Mouse (Mus musculus) heart, embryonic 10.5 days (tissue): ENCODE measurements around the gene Tprn. TPM values are rescaled to one million over a fixed set of nuclear protein-coding genes. Genes with fewer than 3 reads are reported as not detected.

Experiments
- DNase-seq: peaks from one replicate; pipeline ENCODE4 v3.0.0-alpha.2; 2017; ENCODE audit warnings: low spot score
- H3K27ac ChIP-seq: fragments of 300-500 bp; sonication (generic); 2 replicates; pipeline ENCODE4 v1.5.1; 2016; ENCODE audit warnings: mild to moderate bottlenecking
- H3K27me3 ChIP-seq: fragments of 300-500 bp; sonication (generic); 2 replicates; pipeline ENCODE4 v1.6.1; 2016; ENCODE audit warnings: mild to moderate bottlenecking; ENCODE audit not compliant: poor library complexity, insufficient read depth, severe bottlenecking
- H3K36me3 ChIP-seq: fragments of 300-500 bp; sonication (generic); 2 replicates; pipeline ENCODE4 v1.6.1; 2016; ENCODE audit warnings: mild to moderate bottlenecking, moderate library complexity
- H3K4me1 ChIP-seq: fragments of 300-500 bp; sonication (generic); 2 replicates; pipeline ENCODE4 v1.6.1; 2016; ENCODE audit warnings: mild to moderate bottlenecking
- H3K4me3 ChIP-seq: fragments of 300-500 bp; sonication (generic); 2 replicates; pipeline ENCODE4 v1.5.1; 2016; ENCODE audit warnings: mild to moderate bottlenecking, moderate library complexity
- H3K9me3 ChIP-seq: fragments of 300-500 bp; sonication (generic); 2 replicates; pipeline ENCODE4 v1.6.1; 2016; ENCODE audit warnings: mild to moderate bottlenecking, moderate library complexity
- WGBS: fragments of 180-500 bp; shearing (Covaris S2); methylation state at CpG from one replicate; pipeline ENCODE4 v1.1.7; 2016; 5-methylcytosine and 5-hydroxymethylcytosine counted together
- polyA plus RNA-seq: library from polyadenylated mRNA; unstranded; fragments of >200 nt; fragmentation: Nextera tagmentation; extraction: Ambion mirVana; gene quantifications from 2 replicates; pipeline ENCODE4 v1.2.1, GENCODE M21; 2016

The Tprn gene
- polyA plus RNA-seq, 1 experiment from 2014 or later: 6.4 TPM

DNA sequence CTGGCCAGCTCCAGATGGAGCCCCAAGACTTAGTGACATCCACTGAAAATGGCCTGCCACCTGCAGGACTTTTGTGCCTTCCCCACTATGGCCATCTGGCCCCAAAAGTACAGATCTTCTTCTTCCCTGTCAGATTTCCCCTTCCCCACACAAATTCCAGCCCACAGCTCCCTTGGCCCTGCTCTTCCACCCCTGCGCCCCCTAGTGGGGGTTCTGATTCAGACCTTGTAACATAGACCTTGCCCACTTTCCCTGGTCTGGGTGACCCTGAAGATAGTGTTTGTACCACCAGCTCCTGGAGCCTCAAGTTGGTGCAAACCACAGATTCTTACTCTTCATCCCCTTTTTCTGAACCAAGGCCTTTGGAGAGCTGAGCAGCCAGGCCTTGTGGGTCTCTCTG is 30.4 kb downstream of the Tprn start:
- WGBS: 0% methylated on average over 1 of the region's 1 CpGs
- H3K4me3 ChIP-seq: no peak overlapping the region
- DNase-seq: no peak
- H3K9me3 ChIP-seq: no peaks in the 10 kb centered on the region
- H3K27ac ChIP-seq: no peak overlapping the region
- peaks cover 28% of the 10 kb centered on the region for H3K4me1 ChIP-seq
- H3K36me3 ChIP-seq: no peaks in the 10 kb centered on the region
- H3K27me3 ChIP-seq: peaks cover 100% of the 10 kb centered on the region

DNA sequence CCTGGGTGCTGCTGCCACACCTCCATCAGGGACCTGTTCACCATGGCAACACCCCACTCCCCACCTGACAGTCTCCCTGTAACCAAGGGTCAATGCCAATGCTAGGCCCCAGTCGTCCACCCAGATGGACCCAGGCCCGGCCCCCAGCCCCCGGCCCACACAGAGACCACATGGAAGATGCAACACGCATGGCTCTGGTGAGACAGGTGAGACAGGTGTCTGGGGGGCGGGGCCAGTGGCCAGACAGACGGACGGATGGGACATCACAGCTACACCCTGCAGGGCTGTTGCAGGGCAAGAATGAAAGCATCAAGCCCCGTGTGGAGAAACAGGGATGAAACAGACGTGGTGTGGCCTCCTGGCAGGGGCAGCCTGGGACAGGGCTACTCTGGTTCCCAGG is 31.3 kb downstream of the Tprn start:
- 66% methylated on average over 9 of the region's 9 CpGs for WGBS
- no peak for DNase-seq
- Histone ChIP-seq H3K36me3 (no peaks in the 10 kb centered on the region), H3K27me3 (peaks cover 100% of the 10 kb centered on the region), H3K4me3 (no peak overlapping the region), H3K9me3 (no peaks in the 10 kb centered on the region), H3K4me1 (peaks cover 28% of the 10 kb centered on the region), H3K27ac (no peak overlapping the region)

DNA sequence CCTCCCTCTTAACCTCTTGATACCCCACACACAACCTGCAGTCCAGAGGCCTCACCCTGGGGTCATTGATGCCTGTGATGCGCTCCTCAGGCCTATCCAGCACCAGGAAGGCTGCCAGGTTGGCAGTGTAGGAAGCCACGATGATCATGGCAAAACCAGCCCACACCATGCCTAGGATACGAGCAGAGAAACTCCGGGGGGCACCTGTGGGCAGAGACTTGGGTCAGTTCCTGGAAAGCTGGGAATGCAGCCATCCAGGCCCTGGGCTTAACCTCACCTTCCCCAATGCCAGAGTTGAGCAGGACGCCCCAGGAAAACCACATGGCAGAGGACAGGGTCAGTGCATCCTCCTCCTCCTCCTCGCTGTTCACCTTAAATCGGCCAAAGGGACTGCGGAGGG is 34.7 kb downstream of the Tprn start:
- Histone ChIP-seq H3K27me3 (peaks cover 74% of the 10 kb centered on the region), H3K9me3 (no peaks in the 10 kb centered on the region), H3K4me3 (no peak overlapping the region), H3K27ac (no peak overlapping the region), H3K4me1 (peaks cover 6% of the 10 kb centered on the region), H3K36me3 (no peaks in the 10 kb centered on the region)
- WGBS: 67% methylated on average over 8 of the region's 8 CpGs
- DNase-seq: no peak

DNA sequence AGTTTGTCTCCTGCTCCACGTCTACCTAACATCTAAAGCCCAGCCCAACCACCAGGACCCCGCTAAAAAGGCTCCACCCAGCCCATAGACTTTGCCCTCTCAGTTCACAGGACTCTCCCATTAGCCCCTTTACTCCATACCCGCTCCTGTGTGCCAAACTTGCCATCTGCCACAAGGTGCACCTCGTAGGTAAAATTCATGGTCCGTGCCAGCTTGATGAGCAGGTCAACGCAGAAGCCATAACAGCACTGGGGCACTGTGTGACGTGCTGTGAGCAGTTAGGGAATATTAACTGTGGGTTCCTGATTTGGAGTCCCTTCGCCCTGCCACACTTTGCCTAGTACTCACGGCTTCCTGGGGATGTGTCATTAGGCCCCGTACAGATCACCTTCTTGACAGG is 35.6 kb downstream of the Tprn start:
- Histone ChIP-seq H3K9me3 (no peaks in the 10 kb centered on the region), H3K27ac (no peak overlapping the region), H3K27me3 (peaks cover 70% of the 10 kb centered on the region), H3K36me3 (no peaks in the 10 kb centered on the region), H3K4me3 (no peak overlapping the region), H3K4me1 (no peaks in the 10 kb centered on the region)
- WGBS: 76% methylated on average over 10 of the region's 10 CpGs
- no peak for DNase-seq

DNA sequence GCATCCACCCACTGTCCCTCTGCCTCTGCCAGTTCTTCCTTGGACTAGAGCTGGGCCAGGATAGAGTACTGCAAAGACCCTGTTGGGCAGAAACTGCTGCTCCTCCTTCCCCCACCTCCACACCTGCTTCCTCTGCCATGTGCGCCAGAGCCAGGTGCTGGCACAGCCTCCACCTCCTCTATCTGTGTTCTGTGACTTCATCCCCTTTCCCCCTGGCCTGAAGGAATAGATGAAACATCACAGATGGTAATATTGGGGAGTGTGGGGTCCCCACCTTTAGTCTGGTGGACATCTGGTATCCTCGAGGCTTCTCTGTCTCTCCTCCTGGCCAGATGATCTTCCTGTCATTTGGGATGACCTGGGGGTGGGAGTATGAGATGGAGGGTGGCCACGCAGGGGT is 41.0 kb downstream of the Tprn start:
- H3K4me1 ChIP-seq: peaks cover 9% of the 10 kb centered on the region
- 55% methylated on average over 3 of the region's 3 CpGs for WGBS
- no peak overlapping the region for H3K4me3 ChIP-seq
- DNase-seq: no peak
- peaks cover 70% of the 10 kb centered on the region for H3K27me3 ChIP-seq
- H3K36me3 ChIP-seq: no peaks in the 10 kb centered on the region
- H3K9me3 ChIP-seq: no peaks in the 10 kb centered on the region
- H3K27ac ChIP-seq: no peak overlapping the region

DNA sequence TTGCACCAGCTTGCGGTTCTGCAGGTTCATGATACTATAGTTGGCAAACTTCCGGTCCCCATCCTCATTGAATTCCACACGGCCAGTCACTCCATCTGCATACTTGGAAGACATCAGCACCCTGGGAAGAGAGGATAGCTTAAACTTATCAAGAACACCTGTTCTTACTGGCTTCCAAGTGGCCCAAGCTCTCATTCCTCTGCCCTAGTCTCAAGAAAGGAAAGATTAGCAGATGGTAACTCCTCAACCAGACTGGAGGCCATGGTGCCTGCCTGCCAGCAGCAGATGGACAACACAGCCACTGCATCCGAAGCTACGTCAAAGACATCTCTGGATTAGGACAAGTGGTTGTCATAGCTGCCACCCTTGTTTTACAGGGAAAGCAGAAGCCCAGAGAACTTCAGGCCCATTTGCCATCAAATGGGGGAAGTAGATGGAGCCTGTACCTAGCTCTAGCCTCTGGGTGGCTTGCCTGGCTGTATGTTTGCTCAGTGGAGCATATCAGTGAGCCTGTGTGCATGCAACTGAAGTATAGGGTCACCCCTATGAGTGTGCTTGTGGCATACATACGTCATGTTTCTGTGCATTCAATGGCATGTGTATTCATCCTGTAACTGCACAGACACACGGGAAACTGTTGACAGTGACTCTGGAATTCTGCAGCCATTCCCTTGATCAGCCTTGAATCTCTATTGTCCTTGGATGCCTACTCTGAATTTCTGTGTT is 41.7 kb downstream of the Tprn start:
- Histone ChIP-seq H3K27me3 (peaks cover 70% of the 10 kb centered on the region), H3K27ac (no peak overlapping the region), H3K36me3 (no peaks in the 10 kb centered on the region), H3K4me1 (peaks cover 9% of the 10 kb centered on the region), H3K9me3 (no peaks in the 10 kb centered on the region), H3K4me3 (peak overlapping the region; percentile 60; the same call in 1 of the 2 replicates)
- DNase-seq: no peak
- WGBS: 66% methylated on average over 7 of the region's 7 CpGs

DNA sequence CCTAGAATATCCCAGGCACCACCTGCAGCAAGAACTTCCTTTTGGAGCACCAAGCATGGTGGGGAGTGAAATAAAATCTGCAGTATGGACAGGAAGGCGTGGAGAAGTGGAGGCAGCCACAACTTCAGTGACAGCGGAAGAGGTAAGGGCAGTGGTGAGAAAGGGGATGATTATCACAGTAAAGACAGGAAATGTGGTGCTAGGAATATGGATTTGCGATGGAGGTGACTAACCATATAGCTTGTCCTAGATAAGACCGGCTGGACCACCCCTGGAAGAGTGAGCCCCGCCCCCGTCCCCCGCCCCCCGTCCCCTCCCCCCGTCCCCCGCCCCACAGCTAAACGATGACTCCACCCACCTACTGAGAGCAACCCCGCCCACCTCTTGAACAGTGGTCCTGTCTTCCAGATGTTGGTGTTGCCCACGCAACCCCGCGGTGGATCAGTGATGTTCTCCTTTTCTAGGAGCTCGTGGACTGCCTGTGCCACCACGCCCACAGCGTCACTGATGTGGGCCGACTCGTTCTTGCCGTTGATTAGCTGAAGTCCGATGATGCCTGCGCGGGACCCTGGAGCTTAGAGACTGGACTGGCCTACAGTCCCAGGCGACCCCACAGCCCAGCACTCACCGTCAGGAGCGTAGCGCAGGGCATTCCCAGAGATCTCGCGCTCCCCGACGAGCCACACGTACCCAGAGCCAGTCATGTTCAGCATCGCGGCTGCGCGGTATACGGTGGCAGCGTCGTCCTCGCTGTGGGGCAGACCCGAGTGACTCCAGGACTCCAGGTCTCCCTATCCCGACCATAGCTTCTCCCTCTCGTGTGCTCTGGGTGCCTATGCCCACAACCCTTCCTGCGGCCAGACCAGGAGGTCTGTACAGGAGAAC is 42.5 kb downstream of the Tprn start:
- WGBS: 3% methylated on average over 45 of the region's 45 CpGs
- Histone ChIP-seq H3K27me3 (peaks cover 79% of the 10 kb centered on the region), H3K4me1 (peaks cover 9% of the 10 kb centered on the region)

DNA sequence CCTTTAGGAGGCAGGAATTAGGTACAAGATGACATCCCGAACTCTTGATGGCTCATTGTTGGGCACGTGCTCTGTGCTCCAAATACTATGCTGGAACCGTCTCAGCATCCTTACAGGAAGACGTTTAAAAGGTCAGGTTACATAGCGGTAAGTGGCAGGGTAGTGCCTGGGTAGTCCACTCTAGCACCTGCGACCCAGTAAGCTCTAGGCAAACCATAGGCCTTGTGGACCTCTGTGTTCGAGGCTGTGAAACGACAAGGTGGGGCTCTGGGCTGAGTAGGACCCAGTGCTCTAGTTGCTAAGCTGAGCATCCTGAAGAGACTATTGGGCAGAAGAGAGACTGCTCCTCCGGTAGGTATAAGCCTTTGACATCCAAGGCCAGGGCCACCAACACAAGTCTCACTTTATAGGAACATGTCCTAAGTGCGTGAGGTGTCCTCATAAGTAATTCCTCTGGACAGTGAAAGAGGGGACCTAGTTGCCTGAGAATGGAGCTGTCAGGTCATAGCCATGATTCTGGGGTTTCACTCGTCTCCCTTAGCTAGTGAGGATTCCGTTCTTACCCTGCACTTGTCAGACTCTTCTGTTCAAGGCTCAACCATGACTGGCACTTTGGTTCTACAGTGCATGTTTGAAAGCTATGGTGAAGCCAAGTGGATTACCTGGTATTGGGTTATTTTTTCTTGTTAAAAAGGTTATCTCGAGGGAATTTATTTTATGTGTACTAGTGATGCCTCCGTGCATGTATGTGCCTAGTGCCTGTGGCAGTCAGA is 43.4 kb downstream of the Tprn start:
- peak overlapping the region; percentile 60 for H3K4me3 ChIP-seq
- H3K27ac ChIP-seq: no peak overlapping the region
- H3K27me3 ChIP-seq: peaks cover 87% of the 10 kb centered on the region
- H3K4me1 ChIP-seq: peaks cover 9% of the 10 kb centered on the region
- no peaks in the 10 kb centered on the region for H3K36me3 ChIP-seq
- no peaks in the 10 kb centered on the region for H3K9me3 ChIP-seq
- WGBS: 49% methylated on average over 14 of the region's 14 CpGs
- no peak for DNase-seq

More for the DNA sequence above, 42.5 kb downstream of the Tprn start:
- Histone ChIP-seq H3K27ac (no peak overlapping the region), H3K36me3 (no peaks in the 10 kb centered on the region), H3K9me3 (no peaks in the 10 kb centered on the region), H3K4me3 (peak overlapping the region; percentile 60)
- no peak for DNase-seq

DNA sequence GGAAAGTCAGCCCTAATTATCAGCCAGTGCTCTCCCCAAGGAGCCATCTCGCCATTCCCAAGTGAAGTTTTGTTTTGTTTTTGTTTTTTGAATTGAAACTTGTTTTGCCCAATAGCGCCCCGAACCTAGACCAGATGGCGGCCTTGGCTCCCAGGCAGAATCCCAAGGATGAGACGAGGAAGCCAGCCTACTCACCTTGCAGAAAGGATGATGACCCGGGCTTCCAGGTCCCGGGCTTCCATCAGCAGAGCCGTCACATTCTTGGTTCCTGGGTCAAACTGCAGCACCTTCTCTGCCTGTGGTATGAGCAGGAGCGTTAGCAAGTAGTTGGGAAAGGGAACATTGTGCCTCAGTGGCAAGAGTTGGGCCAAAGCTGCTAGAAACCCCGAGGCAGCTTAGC is 47.8 kb downstream of the Tprn start:
- WGBS: 54% methylated on average over 10 of the region's 10 CpGs

DNA sequence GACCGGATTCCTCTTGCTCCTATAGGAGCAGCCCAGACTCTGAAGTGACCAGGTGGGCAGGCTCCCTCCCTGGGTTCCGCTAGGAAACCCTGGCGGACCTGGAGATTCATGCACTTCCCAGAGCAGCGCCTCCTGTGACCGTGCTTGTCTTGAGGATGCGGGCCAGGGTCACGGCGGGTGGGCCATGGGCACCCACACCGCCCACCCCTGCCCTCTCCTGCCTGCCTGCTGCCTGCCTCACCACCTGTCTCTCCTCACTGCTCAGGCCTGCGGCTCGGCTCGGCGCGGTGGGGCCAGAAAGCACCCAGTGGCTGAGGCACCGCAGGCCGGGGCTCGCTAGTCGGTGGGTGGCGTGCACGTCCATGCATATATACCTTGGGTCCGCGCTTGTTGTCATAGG is 48.6 kb downstream of the Tprn start:
- no peak for DNase-seq
- Histone ChIP-seq H3K36me3 (no peaks in the 10 kb centered on the region), H3K4me1 (0 out of 2 replicates have a peak, but pooled peaks cover 3% of the 10 kb centered on the region), H3K4me3 (0 out of 2 replicates have a peak overlapping the region, but pooled peaks have one; percentile 10), H3K27me3 (peaks cover 100% of the 10 kb centered on the region), H3K27ac (no peak overlapping the region), H3K9me3 (no peaks in the 10 kb centered on the region)
- WGBS: 3% methylated on average over 22 of the region's 22 CpGs

More for the DNA sequence above, 47.8 kb downstream of the Tprn start:
- Histone ChIP-seq H3K9me3 (no peaks in the 10 kb centered on the region), H3K4me1 (peaks cover 6% of the 10 kb centered on the region), H3K27ac (no peak overlapping the region), H3K36me3 (no peaks in the 10 kb centered on the region), H3K27me3 (peaks cover 100% of the 10 kb centered on the region), H3K4me3 (no peak overlapping the region)
- no peak for DNase-seq

DNA sequence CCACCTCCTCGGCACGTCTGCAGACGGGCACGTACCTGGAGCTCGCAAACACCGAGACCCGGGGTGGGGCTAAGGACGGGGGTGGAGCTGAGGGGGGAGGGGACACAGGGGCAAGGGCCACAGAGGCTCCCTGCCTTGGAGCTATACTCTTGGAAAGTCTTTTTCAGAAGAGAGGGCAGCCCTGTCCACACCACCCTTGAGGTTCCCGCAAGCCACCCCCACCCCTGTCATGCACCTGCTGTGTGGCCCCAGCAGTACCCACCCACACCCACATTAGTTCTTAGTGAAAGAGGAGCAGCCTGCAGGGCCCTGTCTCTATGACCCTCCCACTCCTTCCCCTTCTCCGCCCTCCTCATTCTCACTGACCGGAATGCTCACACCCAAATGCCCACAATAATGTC is 49.1 kb downstream of the Tprn start:
- Histone ChIP-seq H3K36me3 (no peaks in the 10 kb centered on the region), H3K9me3 (no peaks in the 10 kb centered on the region), H3K4me3 (no peak overlapping the region), H3K4me1 (0 out of 2 replicates have a peak, but pooled peaks cover 3% of the 10 kb centered on the region), H3K27me3 (peaks cover 100% of the 10 kb centered on the region), H3K27ac (no peak overlapping the region)
- WGBS: 7% methylated on average over 11 of the region's 11 CpGs
- DNase-seq: no peak

DNA sequence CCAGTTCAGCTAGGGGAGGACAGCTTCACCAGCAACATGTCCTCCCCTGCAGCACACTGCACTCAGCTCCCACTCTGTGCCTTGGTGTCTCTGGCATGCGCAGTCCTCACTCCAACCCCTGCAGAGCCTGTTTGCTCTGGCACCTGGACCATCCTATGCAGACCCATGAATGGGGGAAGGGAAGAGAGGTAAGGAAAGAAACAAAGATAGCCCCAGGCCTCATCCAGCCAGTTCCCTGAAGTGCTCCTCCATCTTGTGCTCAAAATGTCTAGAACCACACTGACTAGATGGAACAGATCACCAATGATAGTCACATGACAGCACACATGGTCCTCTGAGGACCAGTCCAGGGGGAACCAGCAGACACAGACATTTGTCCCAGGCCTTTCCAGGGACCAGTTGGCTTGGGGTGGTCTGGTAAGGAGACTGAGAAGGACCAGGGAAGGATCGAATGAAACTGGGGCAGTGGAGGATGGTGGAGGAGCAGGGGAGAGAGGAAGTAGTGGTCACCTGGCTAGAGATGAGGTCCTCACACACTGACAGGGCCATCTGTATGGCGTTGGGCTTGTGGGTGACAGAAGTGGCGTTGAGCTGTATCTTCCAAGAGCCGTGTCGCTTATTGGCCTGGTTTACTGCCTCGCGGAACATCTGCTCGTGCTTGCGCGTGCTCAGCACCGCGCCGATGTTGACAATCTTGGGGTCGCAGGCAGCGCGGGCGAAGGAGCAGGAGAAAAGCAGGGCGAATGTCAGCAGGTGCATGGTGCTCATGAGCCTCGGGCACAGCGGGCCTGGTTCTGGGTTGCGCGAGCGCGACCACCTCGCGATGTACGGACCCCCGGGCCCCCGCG is 55.9 kb downstream of the Tprn start:
- no peak for DNase-seq
- Histone ChIP-seq H3K36me3 (no peaks in the 10 kb centered on the region), H3K4me1 (peaks cover 7% of the 10 kb centered on the region; the same call in 1 of the 2 replicates), H3K9me3 (no peaks in the 10 kb centered on the region), H3K27ac (no peak overlapping the region), H3K27me3 (peaks cover 83% of the 10 kb centered on the region), H3K4me3 (peak overlapping the region; percentile 53)
- 8% methylated on average over 31 of the region's 31 CpGs for WGBS
